15 mouse cellular contexts compared by ENCODE assay signal in genomic region chr10:127107563-127108261, GRCm38 (mm10). TPM values are rescaled to one million over a fixed set of nuclear protein-coding genes. Genes with fewer than 3 reads are reported as not detected.
A peak's percentile ranks its signal among the peaks of the same experiment; 100 is the strongest.
DNase-seq lines count a peak whose midpoint lies in the region; ATAC-seq and TF ChIP-seq lines count a peak whose summit lies in the region.
"Had no signal": no experiment of that assay in that cellular context is flagged by ENCODE, and none has a peak within 500 bp of the region (broad histone marks: within the 10 kb centered on the region; RNA-seq: fewer than 3 reads in every experiment).

No protein-coding gene starts in this region.

- no peak overlapping the region for H3K9ac ChIP-seq in liver, embryonic 12.5 days
- no peak overlapping the region for H3K9ac ChIP-seq in hindbrain, postnatal 0 days (replicated peaks; ENCODE audit: low read length)
- H3K9ac ChIP-seq: intestine, embryonic 15.5 days; neural tube, embryonic 12.5 days had no signal

- peaks cover 44% of the 10 kb centered on the region for H3K36me3 ChIP-seq in liver, embryonic 12.5 days
- H3K36me3 ChIP-seq in hindbrain, postnatal 0 days (ENCODE audit: insufficient read depth, low read length) = peaks cover 28% of the 10 kb centered on the region
- H3K36me3 ChIP-seq: intestine, embryonic 15.5 days had no signal

- H3K4me1 ChIP-seq in liver, embryonic 12.5 days = peaks cover 43% of the 10 kb centered on the region
- H3K4me1 ChIP-seq in hindbrain, postnatal 0 days (ENCODE audit: insufficient read depth, low read length) = no peaks in the 10 kb centered on the region
- H3K4me1 ChIP-seq: intestine, embryonic 15.5 days; midbrain, embryonic 10.5 days; neural tube, embryonic 12.5 days had no signal

- peak overlapping the region; percentile 59 for H3K27ac ChIP-seq in liver, embryonic 12.5 days
- no peak overlapping the region for H3K27ac ChIP-seq in hindbrain, postnatal 0 days
- H3K27ac ChIP-seq in left cerebral cortex, adult 2 months = no peak overlapping the region
- H3K27ac ChIP-seq: intestine, embryonic 15.5 days; midbrain, embryonic 10.5 days; neural tube, embryonic 12.5 days had no signal

- peak; percentile 56 for DNase-seq in 416B (ENCODE audit: low read depth)
- peak; percentile 60 for DNase-seq in T-cell, adult 2 months (ENCODE audit: low spot score)
- peak; percentile 45 to 59 for DNase-seq in natural killer cell, adult 2 months (ENCODE audit: low spot score in 2 of 2)
- DNase-seq in adrenal gland, postnatal 14 days = no peak
- no peak for DNase-seq in adrenal gland, adult 18-20 months (ENCODE audit: low spot score in 2 of 2)
- no peak for DNase-seq in hindbrain, postnatal 0 days (ENCODE audit: low spot score)
- DNase-seq in left cerebral cortex, adult 2 months (ENCODE audit: extremely low spot score in 1 of 2, low spot score in 2 of 2) = no peak
- DNase-seq: cerebellum, adult 2 months; heart, adult 18-20 months; kidney, postnatal 36 days; lung, adult 18-20 months had no signal

- 35% methylated on average over 16 of the region's 16 CpGs for WGBS in liver, embryonic 12.5 days (ENCODE audit: insufficient replicate concordance)
- 91% methylated on average over 16 of the region's 16 CpGs for whole genome bisulfite sequencing in hindbrain, postnatal 0 days

- intact Hi-C loops in left cerebral cortex, adult 2 months (cut with DNase I) = no loop called here

- H3K4me2 ChIP-seq in liver, embryonic 12.5 days = peak overlapping the region; percentile 49
- no peak overlapping the region for H3K4me2 ChIP-seq in hindbrain, postnatal 0 days (ENCODE audit: low read depth, low read length)
- H3K4me2 ChIP-seq: intestine, embryonic 15.5 days; neural tube, embryonic 12.5 days had no signal

- H3K27me3 ChIP-seq in liver, embryonic 12.5 days (replicated peaks) = no peaks in the 10 kb centered on the region
- H3K27me3 ChIP-seq in hindbrain, postnatal 0 days (ENCODE audit: insufficient read depth, low read length) = no peaks in the 10 kb centered on the region
- H3K27me3 ChIP-seq: intestine, embryonic 15.5 days; neural tube, embryonic 12.5 days had no signal

- no peak overlapping the region for H3K4me3 ChIP-seq in liver, embryonic 12.5 days
- no peak overlapping the region for H3K4me3 ChIP-seq in hindbrain, postnatal 0 days (ENCODE audit: low read length)
- no peak overlapping the region for H3K4me3 ChIP-seq in left cerebral cortex, adult 2 months
- H3K4me3 ChIP-seq: intestine, embryonic 15.5 days; midbrain, embryonic 10.5 days; neural tube, embryonic 12.5 days had no signal

- no peaks in the 10 kb centered on the region for H3K9me3 ChIP-seq in liver, embryonic 12.5 days (replicated peaks)
- H3K9me3 ChIP-seq in hindbrain, postnatal 0 days (ENCODE audit: low read length) = no peaks in the 10 kb centered on the region
- H3K9me3 ChIP-seq: intestine, embryonic 15.5 days; midbrain, embryonic 10.5 days; neural tube, embryonic 12.5 days had no signal

- peak; percentile 82 for ATAC-seq in liver, embryonic 12.5 days
- ATAC-seq in hindbrain, postnatal 0 days = no peak
- ATAC-seq: intestine, embryonic 15.5 days had no signal

- no peak for TF ChIP-seq CTCF in hindbrain, postnatal 0 days (IDR thresholded peaks at IDR 0.05; ENCODE audit: low read depth)
- TF ChIP-seq CTCF in left cerebral cortex, adult 2 months (IDR thresholded peaks at IDR 0.05) = no peak

RNA-seq across cellular contexts. Expression of gene Os9, which starts 13.2 kb away (rescaled TPM):
- polyA plus RNA-seq in liver, embryonic 12.5 days (2016; fragmentation: Nextera tagmentation; extraction: Ambion mirVana) = 49.5 and 51.4 TPM in 2 replicates
- 97.9 and 108 TPM in 2 replicates for total RNA-seq in adrenal gland, postnatal 14 days (2021)
- 100 to 1,000 TPM; 114 to 147 TPM for total RNA-seq in adrenal gland, adult 18-20 months (2021)
- total RNA-seq in hindbrain, postnatal 0 days (2014; rRNA removed) = 118 and 119 TPM in 2 replicates
- 128 and 129 TPM in 2 replicates for polyA plus RNA-seq in hindbrain, postnatal 0 days (2015; fragmentation: Nextera tagmentation; extraction: Ambion mirVana)
- total RNA-seq in left cerebral cortex, adult 2 months (2021) = 100 to 1,000 TPM; 109 to 114 TPM

RNA-seq across cellular contexts. Expression of gene Agap2, which starts 32.6 kb away (rescaled TPM):
- 0.92 and 1.6 TPM in 2 replicates for polyA plus RNA-seq in liver, embryonic 12.5 days (2016; fragmentation: Nextera tagmentation; extraction: Ambion mirVana)
- 6.9 and 14.3 TPM in 2 replicates for total RNA-seq in adrenal gland, postnatal 14 days (2021)
- 1 to 10 TPM; 3.1 to 3.2 TPM for total RNA-seq in adrenal gland, adult 18-20 months (2021)
- total RNA-seq in hindbrain, postnatal 0 days (2014; rRNA removed) = 229 and 238 TPM in 2 replicates
- polyA plus RNA-seq in hindbrain, postnatal 0 days (2015; fragmentation: Nextera tagmentation; extraction: Ambion mirVana) = 4.1 and 4.9 TPM in 2 replicates
- total RNA-seq in left cerebral cortex, adult 2 months (2021) = 100 to 1,000 TPM; 627 to 694 TPM

RNA-seq across cellular contexts. Expression of gene Tspan31, which starts 37.6 kb away (rescaled TPM):
- polyA plus RNA-seq in liver, embryonic 12.5 days (2016; fragmentation: Nextera tagmentation; extraction: Ambion mirVana) = 75.2 and 81.9 TPM in 2 replicates
- total RNA-seq in adrenal gland, postnatal 14 days (2021) = 76.3 and 96.5 TPM in 2 replicates
- 100 to 1,000 TPM; 106 to 107 TPM for total RNA-seq in adrenal gland, adult 18-20 months (2021)
- 113 and 129 TPM in 2 replicates for total RNA-seq in hindbrain, postnatal 0 days (2014; rRNA removed)
- 105 and 107 TPM in 2 replicates for polyA plus RNA-seq in hindbrain, postnatal 0 days (2015; fragmentation: Nextera tagmentation; extraction: Ambion mirVana)
- total RNA-seq in left cerebral cortex, adult 2 months (2021) = 10 to 100 TPM; 63.7 to 64.4 TPM

RNA-seq across cellular contexts. Expression of gene Cdk4, which starts 44.4 kb away (rescaled TPM):
- polyA plus RNA-seq in liver, embryonic 12.5 days (2016; fragmentation: Nextera tagmentation; extraction: Ambion mirVana) = 766 and 777 TPM in 2 replicates
- total RNA-seq in adrenal gland, postnatal 14 days (2021) = 242 and 253 TPM in 2 replicates
- 100 to 1,000 TPM; 138 to 172 TPM for total RNA-seq in adrenal gland, adult 18-20 months (2021)
- total RNA-seq in hindbrain, postnatal 0 days (2014; rRNA removed) = 483 and 524 TPM in 2 replicates
- polyA plus RNA-seq in hindbrain, postnatal 0 days (2015; fragmentation: Nextera tagmentation; extraction: Ambion mirVana) = 519 and 563 TPM in 2 replicates
- 10 to 100 TPM; 74.4 to 75.2 TPM for total RNA-seq in left cerebral cortex, adult 2 months (2021)

RNA-seq across cellular contexts. Expression of gene March9, which starts 47.7 kb away (rescaled TPM):
- polyA plus RNA-seq in liver, embryonic 12.5 days (2016; fragmentation: Nextera tagmentation; extraction: Ambion mirVana) = 0.06 and 0.20 TPM in 2 replicates
- total RNA-seq in adrenal gland, postnatal 14 days (2021) = 6.2 and 8.0 TPM in 2 replicates
- total RNA-seq in adrenal gland, adult 18-20 months (2021) = 1 to 10 TPM; 6.3 to 6.8 TPM
- 78.3 and 80.1 TPM in 2 replicates for total RNA-seq in hindbrain, postnatal 0 days (2014; rRNA removed)
- 6.7 and 7.0 TPM in 2 replicates for polyA plus RNA-seq in hindbrain, postnatal 0 days (2015; fragmentation: Nextera tagmentation; extraction: Ambion mirVana)
- total RNA-seq in left cerebral cortex, adult 2 months (2021) = 10 to 100 TPM; 18.1 to 22.5 TPM

Comparison
In these comparisons a context has a peak if more than half of its experiments do, and no peak if none do; other contexts are left out.
1. DNase-seq: peak in 416B (single experiment), T-cell, adult 2 months (single experiment) and natural killer cell, adult 2 months (2 of 2); none in adrenal gland, postnatal 14 days (single experiment), adrenal gland, adult 18-20 months (0 of 2), hindbrain, postnatal 0 days (single experiment) and left cerebral cortex, adult 2 months (0 of 2).
2. RNA of gene Agap2, which starts 32.6 kb away (total RNA-seq): 627 to 694 TPM in left cerebral cortex, adult 2 months and 229 to 238 TPM in hindbrain, postnatal 0 days; 6.9 to 14.3 TPM in adrenal gland, postnatal 14 days and 3.1 to 3.2 TPM in adrenal gland, adult 18-20 months; every median in the first group is over 10 times any median in the second.